ENCODE assay signal across 8 mouse cellular contexts in the genomic region with DNA sequence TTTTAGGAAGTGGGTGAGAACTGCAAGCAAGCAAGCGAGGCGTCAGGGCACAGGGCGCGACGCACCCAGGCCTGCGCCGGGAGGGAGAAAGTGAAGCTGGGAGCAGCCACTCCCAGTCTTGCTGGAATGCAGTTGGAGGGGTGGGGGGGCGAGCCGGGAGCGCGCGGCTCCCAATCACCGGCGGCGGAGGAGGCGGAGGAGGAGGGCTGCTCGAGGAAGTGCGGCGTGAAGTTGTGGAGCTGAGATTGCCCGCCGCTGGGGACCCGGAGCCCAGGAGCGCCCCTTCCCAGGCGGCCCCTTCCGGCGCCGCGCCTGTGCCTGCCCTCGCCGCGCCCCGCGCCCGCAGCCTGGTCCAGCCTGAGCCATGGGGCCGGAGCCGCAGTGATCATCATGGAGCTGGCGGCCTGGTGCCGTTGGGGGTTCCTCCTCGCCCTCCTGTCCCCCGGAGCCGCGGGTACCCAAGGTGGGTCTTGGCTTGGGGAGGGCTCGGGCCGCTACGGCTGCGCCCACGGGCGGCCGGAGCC. TPM values are rescaled to one million over a fixed set of nuclear protein-coding genes. Genes with fewer than 3 reads are reported as not detected.
DNase-seq lines count a peak whose midpoint lies in the region; ATAC-seq lines count a peak whose summit lies in the region.

Erbb2 (plus strand) TSS at position 198 of the 524 bp plus-strand sequence.

- no peaks in the 10 kb centered on the region for H3K9me3 ChIP-seq in embryonic facial prominence, embryonic 10.5 days
- no peaks in the 10 kb centered on the region for H3K9me3 ChIP-seq in heart, embryonic 10.5 days
- no peaks in the 10 kb centered on the region for H3K9me3 ChIP-seq in kidney, embryonic 14.5 days (ENCODE audit: control insufficient read depth, low read length)
- no peaks in the 10 kb centered on the region for H3K9me3 ChIP-seq in stomach, embryonic 14.5 days (ENCODE audit: control insufficient read depth, low read depth, low read length)

- under 1% methylated on average over 49 of the region's 49 CpGs for WGBS in embryonic facial prominence, embryonic 10.5 days
- WGBS in heart, embryonic 10.5 days = under 1% methylated on average over 44 of the region's 49 CpGs
- under 1% methylated on average over 49 of the region's 49 CpGs for WGBS in kidney, embryonic 14.5 days
- WGBS in stomach, embryonic 14.5 days = under 1% methylated on average over 49 of the region's 49 CpGs

- peaks cover 64% of the 10 kb centered on the region for H3K4me1 ChIP-seq in embryonic facial prominence, embryonic 10.5 days
- H3K4me1 ChIP-seq in heart, embryonic 10.5 days = peaks cover 76% of the 10 kb centered on the region
- H3K4me1 ChIP-seq in kidney, embryonic 14.5 days (ENCODE audit: control insufficient read depth, insufficient read depth, low read length) = peaks cover 34% of the 10 kb centered on the region
- H3K4me1 ChIP-seq in stomach, embryonic 14.5 days (ENCODE audit: control insufficient read depth, insufficient read depth, low read length) = peaks cover 38% of the 10 kb centered on the region

- DNase-seq in layer of hippocampus, postnatal 10 days (ENCODE audit: low spot score in 2 of 2) = peak; percentile 22 to 32
- DNase-seq in layer of hippocampus, adult 18-20 months (ENCODE audit: low spot score in 2 of 2) = no peak
- DNase-seq in embryonic facial prominence, embryonic 10.5 days (ENCODE audit: low spot score) = peak; percentile 93
- peak; percentile 95 for DNase-seq in heart, embryonic 10.5 days (ENCODE audit: low spot score)
- DNase-seq in lung, postnatal 10 days = peak; percentile 87
- DNase-seq in frontal cortex, postnatal 36 days (ENCODE audit: low spot score in 2 of 2) = no peak

- ATAC-seq in kidney, embryonic 14.5 days (ENCODE audit: low FRiP score, low TSS enrichment) = peak; percentile 82
- peak; percentile 83 for ATAC-seq in stomach, embryonic 14.5 days (ENCODE audit: insufficient number of reproducible peaks, insufficient read depth, low FRiP score, low read depth)

- H3K9ac ChIP-seq in kidney, embryonic 14.5 days (ENCODE audit: low read depth, low read length) = peak within 1 kb of the TSS; percentile 97
- H3K9ac ChIP-seq in stomach, embryonic 14.5 days (replicated peaks; ENCODE audit: low read depth, low read length) = peak within 1 kb of the TSS; percentile 95

- H3K4me2 ChIP-seq in kidney, embryonic 14.5 days (replicated peaks; ENCODE audit: low read depth, low read length) = peak within 1 kb of the TSS; percentile 59
- H3K4me2 ChIP-seq in stomach, embryonic 14.5 days (replicated peaks; ENCODE audit: low read depth, low read length) = peak within 1 kb of the TSS; percentile 68

- H3K27ac ChIP-seq in embryonic facial prominence, embryonic 10.5 days (replicated peaks) = peak within 1 kb of the TSS; percentile 93
- H3K27ac ChIP-seq in heart, embryonic 10.5 days = peak within 1 kb of the TSS; percentile 99
- peak within 1 kb of the TSS; percentile 98 for H3K27ac ChIP-seq in kidney, embryonic 14.5 days (ENCODE audit: low read depth, low read length)
- peak within 1 kb of the TSS; percentile 96 for H3K27ac ChIP-seq in stomach, embryonic 14.5 days (ENCODE audit: low read length)

- H3K4me3 ChIP-seq in embryonic facial prominence, embryonic 10.5 days = peak within 1 kb of the TSS; percentile 96
- H3K4me3 ChIP-seq in heart, embryonic 10.5 days = peak within 1 kb of the TSS; percentile 99
- H3K4me3 ChIP-seq in kidney, embryonic 14.5 days (ENCODE audit: low read length) = peak within 1 kb of the TSS; percentile 98
- peak within 1 kb of the TSS; percentile 90 for H3K4me3 ChIP-seq in stomach, embryonic 14.5 days (ENCODE audit: low read depth, low read length)

- H3K36me3 ChIP-seq in embryonic facial prominence, embryonic 10.5 days (replicated peaks) = peaks cover 10% of the 10 kb centered on the region
- peaks cover 22% of the 10 kb centered on the region for H3K36me3 ChIP-seq in heart, embryonic 10.5 days
- H3K36me3 ChIP-seq in kidney, embryonic 14.5 days (ENCODE audit: control insufficient read depth, insufficient read depth, low read length) = no peaks in the 10 kb centered on the region
- no peaks in the 10 kb centered on the region for H3K36me3 ChIP-seq in stomach, embryonic 14.5 days (ENCODE audit: control insufficient read depth, insufficient read depth, low read length)

- H3K27me3 ChIP-seq in embryonic facial prominence, embryonic 10.5 days (replicated peaks; ENCODE audit: low read depth, poor library complexity, severe bottlenecking) = peaks cover 43% of the 10 kb centered on the region
- H3K27me3 ChIP-seq in heart, embryonic 10.5 days (ENCODE audit: insufficient read depth, poor library complexity, severe bottlenecking) = peaks cover 9% of the 10 kb centered on the region; the same call in 1 of the 2 replicates
- H3K27me3 ChIP-seq in kidney, embryonic 14.5 days (ENCODE audit: control insufficient read depth, insufficient read depth, low read length) = no peaks in the 10 kb centered on the region
- H3K27me3 ChIP-seq in stomach, embryonic 14.5 days (ENCODE audit: control insufficient read depth, insufficient read depth, low read length) = no peaks in the 10 kb centered on the region

RNA-seq across cellular contexts. Expression of gene Erbb2, which starts in this region (rescaled TPM):
- 1 to 10 TPM; 3.3 to 4.2 TPM for total RNA-seq in layer of hippocampus, postnatal 10 days (2021)
- total RNA-seq in layer of hippocampus, adult 18-20 months (2021) = 1 to 10 TPM; 1.4 to 1.9 TPM
- 27.5 and 29.5 TPM in 2 replicates for polyA plus RNA-seq in embryonic facial prominence, embryonic 10.5 days (2016; fragmentation: Nextera tagmentation; extraction: Ambion mirVana)
- polyA plus RNA-seq in heart, embryonic 10.5 days (2016; fragmentation: Nextera tagmentation; extraction: Ambion mirVana) = 47.4 and 70.6 TPM in 2 replicates
- 35.5 and 54.1 TPM in 2 replicates for polyA plus RNA-seq in kidney, embryonic 14.5 days (2014; fragmentation: Nextera tagmentation; extraction: Ambion mirVana)
- polyA plus RNA-seq in stomach, embryonic 14.5 days (2014; fragmentation: Nextera tagmentation; extraction: Ambion mirVana) = 48.0 and 50.1 TPM in 2 replicates

Comparison
In these comparisons a context has a peak if more than half of its experiments do, and no peak if none do; other contexts are left out.
1. DNase-seq: peak in layer of hippocampus, postnatal 10 days (2 of 2), embryonic facial prominence, embryonic 10.5 days (single experiment), heart, embryonic 10.5 days (single experiment) and lung, postnatal 10 days (single experiment); none in layer of hippocampus, adult 18-20 months (0 of 2) and frontal cortex, postnatal 36 days (0 of 2).
2. Peak in every context shown above with its lines, with median percentiles within 50 percentile points of each other: H3K27ac ChIP-seq and H3K4me3 ChIP-seq.